16 mouse cellular contexts compared by ENCODE assay signal in genomic region chr2:74414721-74415120, GRCm38 (mm10).
"Had no signal": no experiment of that assay in that cellular context is flagged by ENCODE, and none has a peak within 500 bp of the region (broad histone marks: within the 10 kb centered on the region; RNA-seq: fewer than 3 reads in every experiment).

No protein-coding gene starts in this region.

- H3K36me3 ChIP-seq: neural tube, embryonic 13.5 days; neural tube, embryonic 15.5 days; stomach, embryonic 15.5 days had no signal

- H3K4me2 ChIP-seq: neural tube, embryonic 13.5 days; neural tube, embryonic 15.5 days; stomach, embryonic 15.5 days had no signal

- H3K27ac ChIP-seq: neural tube, embryonic 13.5 days; neural tube, embryonic 15.5 days; stomach, embryonic 15.5 days; stomach, postnatal 0 days had no signal

- DNase-seq: retina, postnatal 1 day; right cerebral cortex, adult 18-20 months; right cerebral cortex, postnatal 14 days; right cerebral cortex, postnatal 25 days; right cerebral cortex, postnatal 4 days; spleen, adult 18-20 months; thymus, adult 18-20 months; thymus, adult 2 months; thymus, postnatal 14 days; thymus, postnatal 25 days; thymus, postnatal 36 days; thymus, postnatal 4 days had no signal

- H3K4me1 ChIP-seq: neural tube, embryonic 15.5 days; stomach, embryonic 15.5 days had no signal

- H3K27me3 ChIP-seq: neural tube, embryonic 13.5 days; neural tube, embryonic 15.5 days; stomach, embryonic 15.5 days had no signal

- H3K4me3 ChIP-seq: neural tube, embryonic 13.5 days; neural tube, embryonic 15.5 days; stomach, embryonic 15.5 days had no signal

- H3K9me3 ChIP-seq: neural tube, embryonic 13.5 days; neural tube, embryonic 15.5 days; stomach, embryonic 15.5 days had no signal

- H3K9ac ChIP-seq: neural tube, embryonic 13.5 days; neural tube, embryonic 15.5 days; stomach, embryonic 15.5 days had no signal
